Mouse (Mus musculus) T-helper 17 cell (primary cell): ENCODE results near the gene Sntb2.
"Not testable (repeated sequence)": the region's sequence is repeated elsewhere in the genome, so short reads cannot be mapped to it uniquely, and the experiment has no call there.

Experiments used
- in situ Hi-C, 2 experiments: fragments of 300-600 bp; cut with MboI, MseI; formaldehyde crosslinking; loops; 1 replicate in 1 of 2; 2 replicates in 1 of 2; pipeline ENCODE4 v1.15.1; 2025; ENCODE audit warnings: high pct_unique_total_duplicates in 2 of 2

The Sntb2 gene

DNA sequence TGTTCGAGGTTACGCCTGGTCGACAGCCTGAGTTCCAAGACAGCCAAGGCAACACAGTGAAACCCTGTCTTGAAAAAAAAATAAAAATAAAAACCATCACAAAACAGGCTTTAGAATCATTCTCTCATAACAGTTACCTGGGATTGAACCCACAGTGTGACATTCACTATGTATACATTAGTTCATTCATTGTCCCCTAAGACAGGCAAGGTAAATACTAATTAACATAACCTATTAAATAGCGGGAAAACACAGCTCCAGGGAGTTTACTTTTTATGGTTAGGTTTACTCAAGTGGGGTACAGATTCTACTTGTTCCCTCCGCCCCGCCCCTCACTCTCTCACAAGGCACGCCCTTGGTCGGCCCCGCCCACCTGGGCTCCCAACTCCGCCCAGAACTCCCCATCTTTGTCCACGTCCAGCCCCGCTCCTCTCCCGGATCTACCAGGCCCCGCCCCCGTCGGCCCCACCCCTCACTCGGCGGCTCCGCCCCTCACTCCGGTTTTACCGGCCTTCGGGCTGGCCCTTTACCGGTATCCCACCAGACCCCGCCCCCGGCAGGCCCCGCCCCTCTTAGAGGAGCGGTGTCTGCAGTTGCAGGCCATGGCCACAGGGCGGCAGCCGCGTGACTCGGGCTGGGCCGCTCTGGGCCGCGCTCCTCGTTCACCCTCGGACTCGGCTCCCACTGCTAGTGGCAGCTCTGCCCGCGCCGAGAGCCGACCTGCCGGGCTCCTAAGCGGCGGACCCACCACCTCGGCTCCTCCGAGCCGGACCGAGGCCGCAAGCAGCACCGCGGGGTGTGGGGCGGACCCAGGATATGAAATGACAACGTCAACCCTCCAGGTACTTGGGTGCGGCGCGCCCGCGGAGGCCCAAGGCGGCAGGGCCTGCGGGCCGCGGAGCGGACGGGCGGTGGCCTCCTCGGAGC, 95.4 kb downstream of the Sntb2 start, which contains the start of gene Vps4a:
Vps4a (plus strand) TSS at position 573 of the 927 bp plus-strand sequence.
- in situ Hi-C loops, result no loop called here

DNA sequence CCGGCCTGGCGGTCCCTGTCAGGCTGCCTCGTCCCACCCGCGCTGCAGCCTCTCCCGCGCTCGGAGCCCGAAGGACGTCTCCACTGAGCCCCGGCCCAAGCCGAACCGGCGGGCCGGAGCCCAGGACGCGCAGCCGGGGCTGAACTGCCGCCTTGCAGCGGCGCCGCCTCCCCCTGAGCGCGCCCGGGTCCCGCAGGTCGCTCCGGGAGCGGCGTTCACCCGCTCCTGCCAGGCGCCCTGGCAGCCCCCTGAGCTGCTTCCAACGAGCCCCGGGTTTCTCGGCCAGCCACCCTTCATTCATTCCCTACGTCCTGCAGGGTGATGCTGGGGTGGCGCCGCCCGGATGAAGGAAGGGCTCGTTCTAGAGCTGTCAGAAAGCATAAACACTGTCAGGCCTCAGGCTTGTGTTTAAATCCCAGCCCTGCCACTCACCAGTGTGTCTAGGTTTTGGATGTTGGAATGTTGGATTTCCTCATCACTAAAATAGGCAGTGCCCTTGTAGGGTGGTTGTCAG, 96.1 kb downstream of the Sntb2 start:
- in situ Hi-C loops, result no loop called here

DNA sequence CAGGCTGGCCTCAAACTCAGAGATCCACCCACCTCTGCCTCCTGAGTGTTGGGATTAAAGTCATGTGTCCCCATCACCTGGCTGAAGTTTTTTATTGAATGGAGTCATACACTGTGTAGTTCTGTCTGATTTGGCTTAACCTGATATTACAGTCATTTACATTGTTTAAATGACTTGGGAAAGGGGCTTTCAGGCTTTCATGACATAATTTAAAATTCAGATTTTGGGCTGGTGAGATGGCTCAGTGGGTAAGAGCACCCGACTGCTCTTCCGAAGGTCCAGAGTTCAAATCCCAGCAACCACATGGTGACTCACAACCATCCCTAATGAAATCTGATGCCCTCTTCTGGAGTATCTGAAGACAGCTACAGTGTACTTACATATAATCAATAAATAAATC, 98.1 kb downstream of the Sntb2 start:
- in situ Hi-C loops, result not testable (repeated sequence)

DNA sequence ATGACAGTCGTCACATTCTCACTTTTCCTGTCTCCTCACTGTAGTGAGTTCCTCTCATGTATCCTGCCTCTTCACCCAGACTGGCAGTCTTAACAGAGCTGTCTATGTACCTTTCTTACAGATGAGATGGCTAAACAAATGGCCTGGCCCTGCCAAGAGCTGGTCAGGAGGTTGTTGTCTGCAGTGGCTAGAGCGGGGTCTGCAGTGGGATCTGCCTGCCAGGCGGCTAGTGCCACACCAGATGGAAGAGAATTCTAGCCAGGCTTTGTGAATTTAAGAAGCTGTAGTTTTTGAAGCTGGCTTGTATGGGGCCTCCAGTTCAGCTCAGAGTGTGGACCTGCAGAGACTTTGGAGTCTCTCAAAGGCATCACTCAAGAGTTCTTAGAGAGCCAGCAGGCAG, 100.1 kb downstream of the Sntb2 start:
- in situ Hi-C loops, result no loop called here

DNA sequence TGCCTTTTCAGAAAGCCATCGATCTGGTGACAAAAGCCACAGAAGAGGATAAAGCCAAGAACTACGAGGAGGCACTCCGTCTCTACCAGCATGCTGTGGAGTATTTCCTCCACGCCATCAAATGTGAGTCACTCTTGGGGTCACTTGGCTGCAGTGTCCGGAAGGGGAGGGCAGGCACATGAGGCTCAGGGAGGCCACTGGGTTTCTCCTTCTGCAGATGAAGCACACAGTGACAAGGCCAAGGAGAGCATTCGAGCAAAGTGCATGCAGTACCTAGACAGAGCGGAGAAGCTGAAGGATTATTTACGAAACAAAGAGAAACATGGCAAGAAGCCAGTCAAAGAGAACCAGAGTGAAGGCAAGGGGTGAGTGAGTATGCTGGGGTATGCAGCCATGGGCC, 101.1 kb downstream of the Sntb2 start:
- in situ Hi-C loops, result no loop called here

DNA sequence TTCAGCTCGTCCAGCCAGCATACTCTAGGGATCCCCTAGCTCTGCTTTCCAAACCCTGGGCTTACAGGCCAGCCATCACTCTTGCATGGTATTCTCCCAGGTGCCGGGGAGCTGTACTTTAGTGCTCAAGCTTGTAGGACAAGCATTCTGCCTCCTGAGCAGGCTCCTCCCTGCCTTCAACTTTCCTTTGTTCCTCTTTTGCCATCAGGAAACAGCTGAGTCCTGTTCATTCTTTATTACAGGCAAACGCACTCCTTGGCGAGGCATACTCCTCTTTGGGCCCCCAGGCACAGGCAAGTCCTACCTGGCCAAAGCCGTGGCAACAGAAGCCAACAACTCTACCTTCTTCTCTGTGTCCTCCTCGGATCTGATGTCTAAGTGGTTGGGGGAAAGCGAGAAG, 105.1 kb downstream of the Sntb2 start:
- in situ Hi-C loops, result no loop called here

DNA sequence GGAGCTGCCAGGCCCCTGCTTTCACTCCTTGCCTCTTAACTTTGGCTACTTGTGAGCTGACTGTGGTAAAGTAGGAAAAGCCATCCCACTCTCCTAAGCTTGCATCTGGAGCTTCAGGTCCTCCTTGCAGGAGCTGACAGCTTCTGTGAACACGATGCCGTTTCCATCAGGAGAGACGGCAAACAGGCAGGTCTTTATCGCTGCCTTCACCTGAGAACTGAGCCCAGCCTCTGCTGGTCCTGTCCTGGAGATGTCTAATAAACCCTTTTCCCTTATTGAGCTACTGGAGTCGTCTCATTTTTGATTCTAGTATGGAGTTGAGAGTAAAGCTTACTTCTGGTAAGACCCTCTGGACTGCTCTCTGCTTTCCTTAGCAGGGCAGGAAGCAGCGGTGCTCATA, 109.9 kb downstream of the Sntb2 start:
- in situ Hi-C loops, result no loop called here

DNA sequence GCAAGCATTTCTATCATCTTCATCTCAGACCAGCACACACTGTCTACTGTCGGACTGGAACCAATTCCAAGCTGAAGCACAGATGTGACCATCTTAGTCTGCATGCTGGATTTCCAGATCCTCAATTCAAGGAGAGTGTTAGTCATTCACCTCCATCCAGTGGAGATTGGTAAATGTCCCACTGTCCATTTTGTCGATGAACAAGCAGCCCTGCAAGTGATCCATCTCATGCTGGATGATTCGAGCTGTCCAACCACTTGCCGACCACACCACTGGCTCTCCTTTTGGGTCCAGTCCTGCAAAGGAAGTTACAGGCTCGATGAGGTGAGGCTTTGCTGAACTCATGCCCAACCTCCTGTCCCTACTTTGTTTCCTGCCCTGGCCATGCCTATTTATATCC, 111.4 kb downstream of the Sntb2 start:
- in situ Hi-C loops, result no loop called here

DNA sequence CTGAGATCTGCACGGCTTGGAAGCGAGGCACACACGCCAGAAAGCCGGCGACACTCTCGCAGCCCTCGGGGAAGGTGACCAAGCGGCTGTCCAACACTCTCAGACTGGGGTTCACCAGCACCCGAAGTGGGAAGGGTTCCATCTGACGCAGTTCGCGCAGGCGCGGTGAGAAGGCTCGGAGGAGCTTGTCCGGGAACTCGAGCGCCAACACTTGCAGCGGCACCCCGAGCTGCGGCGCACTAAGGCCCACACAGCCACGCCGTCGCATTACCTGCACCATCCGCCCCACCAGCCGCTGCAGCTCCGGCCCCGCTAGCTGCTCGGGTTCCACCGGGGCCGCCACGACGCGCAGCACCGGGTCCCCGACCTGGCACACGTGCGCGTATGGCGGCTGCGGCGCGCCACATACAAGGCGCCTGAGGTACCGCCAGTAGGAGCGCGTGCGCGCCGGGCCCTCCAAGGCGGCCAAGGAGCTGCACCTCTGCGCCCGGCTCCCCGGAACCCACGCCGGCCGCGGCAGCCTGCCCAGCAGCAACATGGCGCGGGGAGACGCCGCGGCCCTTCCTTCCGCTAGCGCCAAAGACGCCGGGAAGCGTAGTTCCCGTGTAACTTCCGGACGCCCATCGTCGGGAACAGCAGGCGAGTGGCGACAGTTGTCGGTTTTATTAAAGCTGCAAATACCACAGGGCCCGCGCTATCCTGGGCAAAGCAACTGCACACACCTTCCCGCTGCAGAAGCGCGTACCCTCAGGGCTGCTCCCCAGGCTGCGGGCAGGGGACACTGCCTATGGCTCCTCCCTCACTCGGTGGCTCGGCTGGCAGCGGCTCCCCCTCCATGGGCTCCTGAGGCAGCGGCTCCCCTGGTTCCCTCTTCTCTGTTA, 112.8 kb downstream of the Sntb2 start, which contains the start of gene Pdf:
Pdf (minus strand) TSS at position 554 of the 881 bp plus-strand sequence.
- in situ Hi-C loops, result no loop called here

DNA sequence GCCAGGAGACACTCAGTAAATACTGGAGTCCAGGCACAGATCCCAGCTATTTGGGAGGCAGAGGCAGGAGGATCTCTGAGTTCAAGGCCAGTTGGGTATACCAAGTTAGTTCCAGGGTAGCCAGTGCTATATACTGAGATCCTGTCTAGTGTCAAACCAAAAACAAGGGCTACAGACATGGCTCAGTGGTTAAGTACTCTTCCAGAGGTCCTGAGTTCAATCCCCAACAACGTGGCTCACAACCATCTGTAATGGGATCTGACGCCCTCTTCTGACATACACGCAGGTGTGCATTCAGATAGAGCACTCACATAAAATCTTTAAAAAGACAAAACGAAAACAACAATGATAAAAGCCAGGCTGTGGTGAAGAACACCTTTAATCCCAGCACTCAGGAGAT, 113.9 kb downstream of the Sntb2 start:
- in situ Hi-C loops, result no loop called here

DNA sequence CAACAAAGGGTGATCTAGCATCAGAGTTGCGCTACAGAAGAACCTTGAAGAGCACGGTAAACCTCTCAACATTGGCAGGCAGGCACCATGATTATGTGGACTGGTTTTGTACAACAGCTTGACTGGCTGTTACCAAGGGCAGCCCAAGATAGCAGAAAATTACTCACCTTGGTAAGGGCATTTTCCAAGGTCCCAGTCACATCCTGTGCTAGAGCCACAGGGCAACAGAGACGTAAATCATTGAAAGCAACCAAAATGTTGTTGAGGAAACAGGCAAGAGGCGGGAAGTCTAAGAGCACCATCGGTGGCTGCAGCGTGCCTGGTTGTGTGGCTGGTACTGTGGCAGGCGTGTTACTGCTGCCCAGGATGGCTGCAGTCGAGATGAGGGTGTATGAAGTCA, 116.5 kb downstream of the Sntb2 start:
- in situ Hi-C loops, result no loop called here

DNA sequence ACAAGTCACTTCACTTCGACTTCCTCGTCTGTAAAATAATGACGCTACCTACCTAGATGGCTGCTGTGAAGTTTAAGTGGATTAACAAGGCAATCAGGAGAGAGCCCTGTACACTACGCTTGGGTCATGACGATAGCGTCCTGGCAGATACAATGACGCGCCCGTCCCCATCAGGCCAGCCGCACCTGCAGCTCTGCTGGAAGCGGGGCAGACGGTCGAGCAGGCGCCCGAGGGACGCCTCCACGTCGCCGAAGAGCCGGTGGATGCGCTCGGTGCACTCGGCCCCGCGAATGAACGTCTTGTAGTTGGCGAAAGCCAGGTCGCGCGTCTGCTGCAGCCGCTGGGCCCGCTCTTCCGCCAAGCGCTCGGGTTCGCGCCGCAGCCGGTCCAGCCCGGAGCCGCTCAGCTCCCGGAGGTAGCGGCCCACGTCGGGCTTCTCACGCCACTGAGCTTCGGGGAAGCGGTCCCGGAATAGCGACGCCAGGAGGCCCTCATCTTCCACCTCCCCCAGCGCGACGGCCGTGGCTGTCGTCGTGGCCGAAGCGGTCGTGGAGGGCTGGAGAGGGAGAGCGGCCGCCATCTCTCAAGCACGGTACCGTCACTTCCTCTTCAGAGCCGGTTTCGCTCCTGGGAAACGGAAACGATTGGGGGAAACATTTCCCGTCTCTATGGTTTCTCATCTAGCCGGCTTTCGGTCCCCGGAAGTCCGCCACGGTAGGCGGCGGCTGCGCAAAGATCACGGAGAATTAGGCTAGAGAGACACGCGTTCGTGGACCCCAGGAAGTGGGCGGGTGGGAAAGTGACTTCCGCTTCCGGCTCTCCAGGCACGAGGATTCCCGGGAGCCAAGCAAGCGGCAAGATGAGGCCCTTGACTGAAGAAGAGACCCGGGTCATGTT, 120.8 kb downstream of the Sntb2 start, which contains the start of the genes Cog8 and Nip7:
Cog8 (minus strand) TSS at position 614 of the 897 bp plus-strand sequence.
Nip7 (plus strand) TSS at position 802 of the 897 bp plus-strand sequence.
- in situ Hi-C loops, result no loop called here

DNA sequence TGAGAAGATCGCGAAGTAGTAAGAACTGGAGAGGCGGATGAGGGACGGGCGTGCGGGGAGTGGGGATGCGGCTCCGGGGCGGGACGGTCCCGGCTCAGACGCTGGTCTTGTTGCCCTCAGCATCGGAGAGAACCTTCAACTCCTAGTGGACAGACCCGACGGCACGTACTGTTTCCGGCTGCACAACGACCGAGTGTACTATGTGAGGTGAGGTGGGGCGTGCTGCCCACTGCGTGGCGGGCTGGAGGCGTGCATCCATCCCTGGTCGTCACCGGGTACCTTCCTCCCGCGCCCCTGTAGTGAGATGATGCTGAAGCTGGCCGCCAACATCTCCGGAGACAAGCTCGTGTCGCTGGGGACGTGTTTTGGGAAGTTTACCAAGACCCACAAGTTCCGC, 121.4 kb downstream of the Sntb2 start:
- in situ Hi-C loops, result no loop called here

DNA sequence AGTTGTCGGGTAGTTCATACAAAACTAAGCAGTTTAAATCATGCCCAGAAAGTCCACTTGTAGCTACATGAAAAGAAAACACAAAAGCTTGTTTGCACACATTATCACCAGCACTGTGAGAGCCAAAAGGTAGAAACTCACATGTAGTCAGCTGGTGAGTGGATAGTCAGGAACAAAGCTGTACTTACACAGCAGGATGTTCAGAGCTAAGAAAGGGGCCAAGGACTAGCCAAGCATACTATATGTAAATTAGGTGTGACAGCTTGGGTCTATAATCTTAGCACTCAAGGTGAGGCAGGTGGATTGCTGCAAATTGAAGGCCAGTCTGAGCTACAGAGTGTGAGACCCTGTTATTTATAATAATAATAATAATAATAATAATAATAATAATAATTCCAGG, 127.1 kb downstream of the Sntb2 start:
- in situ Hi-C loops, result no loop called here

DNA sequence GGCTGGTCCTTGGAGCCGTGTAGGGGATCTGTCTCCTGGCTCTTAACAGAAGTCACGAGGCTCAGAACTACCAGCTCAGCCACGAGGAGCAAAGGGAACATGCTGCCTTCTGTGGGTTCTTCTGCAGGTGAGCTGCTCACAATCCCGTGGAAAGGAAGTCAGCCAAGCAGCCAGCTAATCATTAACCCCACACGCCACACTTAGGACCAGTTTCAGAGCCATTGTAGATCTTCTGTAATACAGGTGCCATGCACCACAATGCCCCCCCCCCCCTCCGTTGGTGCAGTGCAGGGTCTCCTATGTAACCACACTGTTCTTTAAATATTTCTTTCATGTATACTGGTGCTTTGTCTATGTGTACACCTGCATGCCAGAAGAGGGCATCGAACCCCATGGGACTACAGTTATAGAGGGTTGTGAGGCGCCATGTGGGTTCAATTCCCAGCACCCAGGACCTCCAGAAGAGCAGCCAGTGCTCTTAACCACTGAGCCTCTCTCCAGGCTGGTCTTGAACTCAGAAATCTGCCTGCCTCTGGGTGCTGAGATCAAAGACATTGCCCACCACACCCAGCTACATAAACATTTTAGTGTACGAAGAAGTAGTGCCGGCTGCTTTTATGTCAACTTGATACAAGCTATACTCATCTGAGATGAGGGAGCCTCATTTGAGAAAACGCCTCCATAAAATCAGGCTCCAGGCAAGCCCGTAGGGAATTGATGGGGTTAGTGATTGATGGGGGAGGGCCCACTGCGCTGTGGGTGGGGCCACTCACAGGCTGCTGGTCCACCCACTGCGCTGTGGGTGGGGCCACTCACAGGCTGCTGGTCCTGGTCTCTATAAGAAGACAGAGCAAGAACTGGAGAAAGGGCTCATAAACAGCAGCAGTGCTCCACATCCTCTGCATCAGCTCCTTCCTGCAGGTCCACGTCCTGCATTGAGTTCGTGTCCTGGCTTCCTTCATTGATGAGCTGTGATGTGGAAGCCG, 130.3 kb downstream of the Sntb2 start, which contains the start of gene Tmed6:
Tmed6 (minus strand) TSS at position 134 of the 986 bp plus-strand sequence.
- in situ Hi-C loops, result no loop called here
